Mouse (Mus musculus) spleen, adult 2 months (tissue): ENCODE results near the gene Aacs.

Experiments
- CTCF ChIP-seq: fragments of 200-500 bp; IDR thresholded peaks from 2 replicates; pipeline ENCODE4 v1.5.1; 2011; ENCODE audit warnings: mild to moderate bottlenecking, inconsistent platforms; ENCODE audit not compliant: insufficient read depth, insufficient read length, insufficient replicate concordance; ENCODE audit errors: extremely low read depth
- POLR2A ChIP-seq: fragments of 200-500 bp; IDR thresholded peaks from 2 replicates; pipeline ENCODE4 v1.6.1; 2011; ENCODE audit warnings: low read depth, low read length, inconsistent platforms

GRCm38 (mm10) chr5:125555732-125556131, 80.1 kb downstream of the Aacs start:
- TF ChIP-seq CTCF (no peak), POLR2A (no peak)
